Mouse (Mus musculus): Measurements from ENCODE around the gene Gm10337. TPM values are rescaled to one million over a fixed set of nuclear protein-coding genes. Genes with fewer than 3 reads are reported as not detected.

The Gm10337 gene
- polyA plus RNA-seq, 1 experiment from 2014 or later = 4.1 TPM

GRCm38 (mm10) chr15:102517631-102517975, 14.1 kb downstream of the Gm10337 start:
- Histone ChIP-seq H3K4me2 (ENCODE audit: low read depth, low read length) (peak overlapping the region; percentile 95), H3K27me3 (ENCODE audit: control insufficient read depth, insufficient read depth, low read length) (no peaks in the 10 kb centered on the region), H3K36me3 (ENCODE audit: control insufficient read depth, insufficient read depth) (peaks cover 11% of the 10 kb centered on the region), H3K4me3 (ENCODE audit: low read length) (peak overlapping the region; percentile 74), H3K27ac (ENCODE audit: low read length) (peak overlapping the region; percentile 94), H3K9ac (ENCODE audit: low read length) (peak overlapping the region; percentile 77), H3K9me3 (replicated peaks; ENCODE audit: control insufficient read depth, low read length) (no peaks in the 10 kb centered on the region), H3K4me1 (ENCODE audit: control insufficient read depth, insufficient read depth, low read length) (peaks cover 28% of the 10 kb centered on the region)
- no peak for ATAC-seq (replicated peaks; ENCODE audit: extremely low read depth, insufficient read depth, low FRiP score)
- WGBS = 0% methylated on average over 10 of the region's 10 CpGs

- H3K4me3 ChIP-seq (ENCODE audit: low read length) = peak within 1 kb of the TSS; percentile 77
- peak; percentile 88 for ATAC-seq (replicated peaks; ENCODE audit: extremely low read depth, insufficient read depth, low FRiP score)
- no peaks in the 10 kb centered on the region for H3K27me3 ChIP-seq (ENCODE audit: control insufficient read depth, insufficient read depth, low read length)
- H3K27ac ChIP-seq (ENCODE audit: low read length) = peak within 1 kb of the TSS; percentile 100
- H3K4me1 ChIP-seq (ENCODE audit: control insufficient read depth, insufficient read depth, low read length) = peaks cover 28% of the 10 kb centered on the region
- peak within 1 kb of the TSS; percentile 94 for H3K9ac ChIP-seq (ENCODE audit: low read length)
- H3K4me2 ChIP-seq (ENCODE audit: low read depth, low read length) = peak within 1 kb of the TSS; percentile 95
- H3K9me3 ChIP-seq (replicated peaks; ENCODE audit: control insufficient read depth, low read length) = no peaks in the 10 kb centered on the region
- WGBS = under 1% methylated on average over 60 of the region's 60 CpGs
- H3K36me3 ChIP-seq (ENCODE audit: control insufficient read depth, insufficient read depth) = peaks cover 11% of the 10 kb centered on the region
Observed at GRCm38 (mm10) chr15:102517976-102518858, 14.7 kb downstream of the Gm10337 start, which contains the start of gene Tarbp2. Gene Tarbp2 (plus strand): TSS chr15:102518192.

GRCm38 (mm10) chr15:102518859-102519201, 15.3 kb downstream of the Gm10337 start:
- peak overlapping the region; percentile 82 for H3K4me2 ChIP-seq (ENCODE audit: low read depth, low read length)
- H3K9ac ChIP-seq (ENCODE audit: low read length) = peak overlapping the region; percentile 94
- peak overlapping the region; percentile 77 for H3K4me3 ChIP-seq (ENCODE audit: low read length)
- no peak for ATAC-seq (replicated peaks; ENCODE audit: extremely low read depth, insufficient read depth, low FRiP score)
- peaks cover 14% of the 10 kb centered on the region for H3K36me3 ChIP-seq (ENCODE audit: control insufficient read depth, insufficient read depth)
- no peaks in the 10 kb centered on the region for H3K27me3 ChIP-seq (ENCODE audit: control insufficient read depth, insufficient read depth, low read length)
- 13% methylated on average over 9 of the region's 9 CpGs for WGBS
- peak overlapping the region; percentile 100 for H3K27ac ChIP-seq (ENCODE audit: low read length)
- peaks cover 28% of the 10 kb centered on the region for H3K4me1 ChIP-seq (ENCODE audit: control insufficient read depth, insufficient read depth, low read length)
- H3K9me3 ChIP-seq (replicated peaks; ENCODE audit: control insufficient read depth, low read length) = no peaks in the 10 kb centered on the region

DNA sequence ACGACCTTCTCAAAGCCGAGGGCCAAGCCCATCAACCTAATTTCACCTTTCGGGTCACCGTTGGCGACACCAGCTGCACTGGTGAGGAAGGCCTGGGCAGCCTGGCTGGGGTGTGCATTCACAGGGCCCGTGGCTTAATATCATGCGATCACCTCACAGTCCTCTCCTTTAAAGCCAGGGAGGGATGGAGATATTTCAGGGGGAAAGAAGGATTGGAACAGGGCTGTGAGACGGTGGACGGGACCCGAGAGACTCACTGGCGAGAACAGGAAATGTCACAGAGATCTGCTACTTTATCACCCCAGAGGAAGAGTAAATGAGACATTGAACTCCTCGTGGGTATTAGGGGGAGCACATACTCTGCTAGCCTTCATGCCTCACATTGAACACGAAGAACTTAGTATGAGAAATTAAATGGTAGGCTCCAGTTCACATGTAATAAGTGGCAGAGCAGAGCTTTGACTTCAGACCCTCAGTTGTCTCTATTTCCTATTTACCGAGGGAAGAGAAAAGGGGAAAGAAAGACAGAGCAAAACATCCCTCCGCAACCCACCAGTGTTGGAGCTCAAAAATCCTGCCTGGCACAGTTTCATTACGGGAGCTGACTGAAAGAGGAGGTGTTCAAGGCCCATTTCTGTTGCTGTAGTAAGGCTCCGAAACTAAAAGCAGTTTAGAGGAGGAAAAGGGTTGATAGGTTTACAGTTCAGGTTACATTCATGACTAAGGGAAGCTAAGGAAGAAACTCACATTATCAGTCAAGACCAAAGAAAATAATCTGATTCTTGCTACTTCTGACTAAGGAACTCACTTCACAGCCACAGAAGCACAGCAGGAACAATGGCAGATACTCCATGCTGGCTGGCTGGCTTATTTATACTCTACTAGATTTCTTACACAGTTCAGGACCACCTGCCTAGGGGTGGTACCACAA, 16.0 kb downstream of the Gm10337 start:
- H3K4me2 ChIP-seq (ENCODE audit: low read depth, low read length) = peak overlapping the region; percentile 82
- peak overlapping the region; percentile 77 for H3K4me3 ChIP-seq (ENCODE audit: low read length)
- no peaks in the 10 kb centered on the region for H3K27me3 ChIP-seq (ENCODE audit: control insufficient read depth, insufficient read depth, low read length)
- WGBS = 52% methylated on average over 16 of the region's 17 CpGs
- peak overlapping the region; percentile 94 for H3K9ac ChIP-seq (ENCODE audit: low read length)
- peaks cover 18% of the 10 kb centered on the region for H3K36me3 ChIP-seq (ENCODE audit: control insufficient read depth, insufficient read depth)
- peak overlapping the region; percentile 100 for H3K27ac ChIP-seq (ENCODE audit: low read length)
- H3K4me1 ChIP-seq (ENCODE audit: control insufficient read depth, insufficient read depth, low read length) = peaks cover 28% of the 10 kb centered on the region
- H3K9me3 ChIP-seq (replicated peaks; ENCODE audit: control insufficient read depth, low read length) = no peaks in the 10 kb centered on the region
- ATAC-seq (replicated peaks; ENCODE audit: extremely low read depth, insufficient read depth, low FRiP score) = no peak

GRCm38 (mm10) chr15:102520416-102520815, 16.9 kb downstream of the Gm10337 start:
- Histone ChIP-seq H3K4me3 (ENCODE audit: low read length) (no peak overlapping the region), H3K9ac (ENCODE audit: low read length) (peak overlapping the region; percentile 55), H3K4me2 (ENCODE audit: low read depth, low read length) (no peak overlapping the region), H3K36me3 (ENCODE audit: control insufficient read depth, insufficient read depth) (peaks cover 19% of the 10 kb centered on the region), H3K27ac (ENCODE audit: low read length) (peak overlapping the region; percentile 40), H3K9me3 (replicated peaks; ENCODE audit: control insufficient read depth, low read length) (no peaks in the 10 kb centered on the region), H3K4me1 (ENCODE audit: control insufficient read depth, insufficient read depth, low read length) (peaks cover 27% of the 10 kb centered on the region), H3K27me3 (ENCODE audit: control insufficient read depth, insufficient read depth, low read length) (no peaks in the 10 kb centered on the region)
- ATAC-seq (replicated peaks; ENCODE audit: extremely low read depth, insufficient read depth, low FRiP score) = no peak
- WGBS = 40% methylated on average over 4 of the region's 4 CpGs

- Histone ChIP-seq H3K27me3 (ENCODE audit: control insufficient read depth, insufficient read depth, low read length) (no peaks in the 10 kb centered on the region), H3K27ac (ENCODE audit: low read length) (no peak overlapping the region), H3K36me3 (ENCODE audit: control insufficient read depth, insufficient read depth) (peaks cover 22% of the 10 kb centered on the region), H3K4me1 (ENCODE audit: control insufficient read depth, insufficient read depth, low read length) (peaks cover 20% of the 10 kb centered on the region), H3K4me2 (ENCODE audit: low read depth, low read length) (no peak overlapping the region), H3K9ac (ENCODE audit: low read length) (no peak overlapping the region), H3K9me3 (replicated peaks; ENCODE audit: control insufficient read depth, low read length) (no peaks in the 10 kb centered on the region), H3K4me3 (ENCODE audit: low read length) (no peak overlapping the region)
- no peak for ATAC-seq (replicated peaks; ENCODE audit: extremely low read depth, insufficient read depth, low FRiP score)
- 77% methylated on average over 4 of the region's 4 CpGs for WGBS
Observed at GRCm38 (mm10) chr15:102521480-102521879, 18.0 kb downstream of the Gm10337 start.

DNA sequence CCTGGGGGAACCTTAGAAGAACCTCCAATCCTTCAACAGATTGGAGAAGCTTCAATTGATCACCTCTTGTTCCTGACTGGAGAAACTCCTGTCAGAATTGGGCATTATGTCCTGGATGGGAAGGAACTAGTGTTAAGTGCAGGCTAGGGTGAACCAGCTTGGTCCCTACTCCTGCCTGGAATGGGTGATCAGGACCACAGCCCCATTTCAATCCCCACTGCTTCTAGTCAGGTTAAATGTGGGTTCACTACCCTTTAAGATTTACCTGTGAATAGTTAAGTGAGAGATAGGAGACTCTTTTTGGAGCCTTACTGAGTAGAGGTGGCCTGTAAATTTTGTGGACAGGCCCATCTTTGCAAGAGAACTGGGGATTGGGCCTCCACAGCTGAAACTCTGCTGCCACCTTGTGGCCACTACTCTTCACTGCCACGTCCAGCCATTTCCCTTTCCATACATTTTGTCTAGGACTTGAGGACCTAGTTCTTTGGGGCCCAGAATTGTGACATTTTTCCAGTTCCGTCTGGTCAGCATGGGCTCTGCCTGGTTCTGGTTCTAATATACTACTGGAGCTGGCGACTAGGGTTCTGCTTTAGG, 21.5 kb downstream of the Gm10337 start, which contains the start of gene Npff:
Gene Npff, minus strand, starts transcription at position 51 of the 594 bp plus-strand sequence.
- Histone ChIP-seq H3K4me3 (ENCODE audit: low read length) (no peak within 1 kb of the TSS), H3K9me3 (replicated peaks; ENCODE audit: control insufficient read depth, low read length) (no peaks in the 10 kb centered on the region), H3K27me3 (ENCODE audit: control insufficient read depth, insufficient read depth, low read length) (no peaks in the 10 kb centered on the region), H3K27ac (ENCODE audit: low read length) (no peak within 1 kb of the TSS), H3K4me2 (ENCODE audit: low read depth, low read length) (no peak within 1 kb of the TSS), H3K4me1 (ENCODE audit: control insufficient read depth, insufficient read depth, low read length) (peaks cover 9% of the 10 kb centered on the region), H3K36me3 (ENCODE audit: control insufficient read depth, insufficient read depth) (peaks cover 47% of the 10 kb centered on the region), H3K9ac (ENCODE audit: low read length) (peak within 1 kb of the TSS; percentile 34; the same call in 1 of the 2 replicates)
- WGBS = 7% methylated on average over 3 of the region's 3 CpGs
- ATAC-seq (replicated peaks; ENCODE audit: extremely low read depth, insufficient read depth, low FRiP score) = no peak

- Histone ChIP-seq H3K9ac (ENCODE audit: low read length) (no peak overlapping the region), H3K27me3 (ENCODE audit: control insufficient read depth, insufficient read depth, low read length) (no peaks in the 10 kb centered on the region), H3K4me1 (ENCODE audit: control insufficient read depth, insufficient read depth, low read length) (no peaks in the 10 kb centered on the region), H3K36me3 (ENCODE audit: control insufficient read depth, insufficient read depth) (peaks cover 49% of the 10 kb centered on the region), H3K4me2 (ENCODE audit: low read depth, low read length) (no peak overlapping the region), H3K27ac (ENCODE audit: low read length) (no peak overlapping the region; the same call in 1 of the 2 replicates), H3K4me3 (ENCODE audit: low read length) (no peak overlapping the region), H3K9me3 (replicated peaks; ENCODE audit: control insufficient read depth, low read length) (no peaks in the 10 kb centered on the region)
- ATAC-seq (replicated peaks; ENCODE audit: extremely low read depth, insufficient read depth, low FRiP score) = no peak
- WGBS = 71% methylated on average over 6 of the region's 6 CpGs
Observed at GRCm38 (mm10) chr15:102526111-102527002, 22.8 kb downstream of the Gm10337 start.

Measured in heart, embryonic 16.5 days (tissue).